Mouse (Mus musculus) midbrain, embryonic 15.5 days (tissue): ENCODE data around the gene Syt2. TPM values are rescaled to one million over a fixed set of nuclear protein-coding genes. Genes with fewer than 3 reads are reported as not detected.

Experiments used
- ATAC-seq: fragments of 200-750 bp; cut with Nextera tagmentation; replicated peaks from 2 replicates; pipeline ENCODE4 v1.8.0; 2017; ENCODE audit warnings: moderate TSS enrichment
- H3K27ac ChIP-seq: fragments of 300-500 bp; sonication (generic); 2 replicates; pipeline ENCODE4 v1.5.1; 2015; ENCODE audit warnings: mild to moderate bottlenecking, inconsistent platforms
- H3K27me3 ChIP-seq: fragments of 300-500 bp; sonication (generic); replicated peaks from 2 replicates; pipeline ENCODE4 v1.6.1; 2015; ENCODE audit warnings: inconsistent platforms
- H3K36me3 ChIP-seq: fragments of 300-500 bp; sonication (generic); replicated peaks from 2 replicates; pipeline ENCODE4 v1.6.1; 2015; ENCODE audit warnings: inconsistent platforms
- H3K4me1 ChIP-seq: fragments of 300-500 bp; sonication (generic); 2 replicates; pipeline ENCODE4 v1.6.1; 2015; ENCODE audit warnings: inconsistent platforms
- H3K4me2 ChIP-seq: fragments of 300-500 bp; sonication (generic); 2 replicates; pipeline ENCODE4 v1.6.1; 2015; ENCODE audit warnings: inconsistent platforms, mild to moderate bottlenecking, moderate library complexity
- H3K4me3 ChIP-seq: fragments of 300-500 bp; sonication (generic); 2 replicates; pipeline ENCODE4 v1.5.1; 2015; ENCODE audit warnings: mild to moderate bottlenecking, inconsistent platforms
- H3K9ac ChIP-seq: fragments of 300-500 bp; sonication (generic); 2 replicates; pipeline ENCODE4 v1.6.1; 2015; ENCODE audit warnings: mild to moderate bottlenecking, inconsistent platforms
- H3K9me3 ChIP-seq: fragments of 300-500 bp; sonication (generic); 2 replicates; pipeline ENCODE4 v1.6.1; 2016; ENCODE audit warnings: inconsistent platforms
- WGBS: fragments of 180-500 bp; shearing (Covaris S2); methylation state at CpG from one replicate; pipeline ENCODE4 v1.1.7; 2015; ENCODE audit warnings: mixed read lengths; 5-methylcytosine and 5-hydroxymethylcytosine counted together
- polyA plus RNA-seq: library from polyadenylated mRNA; unstranded; fragments of >200 nt; fragmentation: Nextera tagmentation; extraction: Ambion mirVana; gene quantifications from 2 replicates; pipeline ENCODE4 v1.2.1, GENCODE M21; 2015

Syt2 gene
- polyA plus RNA-seq, 1 experiment from 2014 or later = 3.0 TPM

DNA sequence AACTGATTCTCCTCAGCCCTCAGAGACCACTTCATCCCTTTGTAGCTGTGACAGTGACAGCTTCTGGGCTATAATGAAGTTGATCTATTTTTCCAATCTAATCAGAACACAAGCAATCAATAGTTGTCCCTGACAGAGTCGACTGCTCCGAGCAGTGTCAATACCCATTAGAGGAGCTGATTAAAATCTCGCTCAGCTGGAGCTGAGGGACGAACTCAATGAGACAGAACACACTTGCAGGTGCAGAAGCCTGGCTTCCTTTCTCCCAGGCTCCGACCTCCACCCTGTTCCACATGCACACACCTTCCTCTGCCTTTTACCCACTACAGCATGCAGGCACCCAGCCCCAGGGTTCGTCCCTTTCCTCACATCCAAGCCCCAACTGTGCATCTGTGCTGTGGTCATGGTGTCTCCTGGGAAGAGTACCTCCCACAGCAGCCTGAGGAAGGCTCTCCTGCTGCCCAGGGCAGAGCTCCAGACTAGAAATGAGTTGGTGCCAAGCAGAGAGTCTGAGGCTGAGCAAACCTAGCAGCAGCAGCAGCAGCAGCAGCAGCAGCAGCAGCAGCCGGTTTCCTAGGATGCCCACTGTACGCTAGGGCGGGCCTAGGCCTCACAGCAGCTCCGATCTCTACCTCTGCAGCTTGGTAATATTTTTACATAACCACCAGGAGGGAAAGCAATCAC, 109.9 kb downstream of the Syt2 start:
- Histone ChIP-seq H3K27me3 (no peaks in the 10 kb centered on the region), H3K36me3 (no peaks in the 10 kb centered on the region), H3K9ac (no peak overlapping the region), H3K4me1 (peaks cover 10% of the 10 kb centered on the region), H3K4me2 (no peak overlapping the region), H3K4me3 (no peak overlapping the region), H3K9me3 (no peaks in the 10 kb centered on the region), H3K27ac (no peak overlapping the region)
- peak; percentile 27; the same call in 1 of the 2 replicates for ATAC-seq
- 53% methylated on average over 10 of the region's 10 CpGs for WGBS

DNA sequence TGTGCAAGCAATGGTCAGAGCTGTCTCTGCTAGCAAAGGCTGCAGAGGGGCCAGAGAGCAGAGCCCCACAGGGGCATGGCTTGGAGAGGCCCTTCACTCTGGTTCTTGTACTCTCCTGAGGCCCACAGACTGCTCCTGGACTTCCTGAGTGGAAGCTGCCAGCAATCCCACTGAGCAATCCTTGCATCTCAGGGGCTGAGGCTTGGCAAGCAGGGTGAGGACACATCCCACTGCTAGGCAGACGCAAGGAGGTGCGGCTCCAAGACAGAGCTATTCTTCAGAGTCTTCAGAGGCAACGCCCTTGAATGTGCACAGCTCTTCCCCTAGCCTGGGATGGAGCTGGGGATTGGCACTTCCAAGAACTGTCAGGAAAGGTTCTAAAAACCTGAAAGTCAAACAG, 110.8 kb downstream of the Syt2 start:
- peaks cover 10% of the 10 kb centered on the region for H3K4me1 ChIP-seq
- ATAC-seq = no peak
- no peaks in the 10 kb centered on the region for H3K27me3 ChIP-seq
- no peak overlapping the region for H3K27ac ChIP-seq
- WGBS = 69% methylated on average over 3 of the region's 3 CpGs
- H3K36me3 ChIP-seq = no peaks in the 10 kb centered on the region
- no peaks in the 10 kb centered on the region for H3K9me3 ChIP-seq
- no peak overlapping the region for H3K9ac ChIP-seq
- no peak overlapping the region for H3K4me3 ChIP-seq
- H3K4me2 ChIP-seq = no peak overlapping the region

DNA sequence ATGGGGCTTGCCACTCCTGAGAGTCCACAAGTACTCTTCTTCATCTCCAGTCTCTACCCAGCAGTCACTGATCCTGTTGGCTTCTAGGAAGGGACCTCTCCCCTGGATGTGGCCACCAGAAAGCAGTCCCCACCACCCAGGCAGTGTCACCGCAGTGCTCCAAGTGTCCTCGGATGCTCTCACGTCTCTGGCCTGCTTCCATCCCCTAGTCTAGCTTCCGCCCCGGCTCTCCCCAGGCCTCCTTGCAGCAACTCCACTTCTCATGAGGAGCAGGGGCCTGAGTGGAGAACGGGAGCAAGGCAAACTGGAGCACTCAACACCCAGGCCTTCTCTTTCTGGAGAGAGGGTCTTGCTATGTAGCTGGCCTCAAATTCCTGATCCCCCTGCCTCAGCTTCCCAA, 112.7 kb downstream of the Syt2 start:
- H3K4me2 ChIP-seq = no peak overlapping the region
- H3K27me3 ChIP-seq = no peaks in the 10 kb centered on the region
- H3K9me3 ChIP-seq = no peaks in the 10 kb centered on the region
- H3K4me3 ChIP-seq = no peak overlapping the region
- peaks cover 10% of the 10 kb centered on the region for H3K4me1 ChIP-seq
- no peak for ATAC-seq
- H3K36me3 ChIP-seq = no peaks in the 10 kb centered on the region
- 93% methylated on average over 6 of the region's 6 CpGs for WGBS
- H3K27ac ChIP-seq = no peak overlapping the region
- H3K9ac ChIP-seq = no peak overlapping the region

DNA sequence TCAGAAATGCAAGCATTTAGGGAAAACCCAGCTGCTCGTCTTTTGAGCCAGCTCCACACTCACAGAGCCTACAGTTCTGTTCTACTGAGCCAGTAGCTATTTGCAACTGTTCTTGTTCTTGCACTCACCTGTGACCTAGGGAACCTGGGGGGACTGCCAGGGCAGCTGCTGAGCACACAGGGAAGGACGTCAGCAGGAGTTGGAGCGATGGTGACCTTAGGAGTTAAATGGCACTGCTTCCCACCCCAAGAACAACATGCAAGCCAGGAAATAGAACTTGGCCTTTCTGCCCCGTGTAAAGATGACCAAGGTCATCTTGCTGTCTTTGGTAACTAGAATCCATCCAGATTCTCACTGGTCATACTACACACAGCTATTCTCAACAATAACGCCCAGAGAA, 114.2 kb downstream of the Syt2 start:
- WGBS = 88% methylated on average over 5 of the region's 5 CpGs

DNA sequence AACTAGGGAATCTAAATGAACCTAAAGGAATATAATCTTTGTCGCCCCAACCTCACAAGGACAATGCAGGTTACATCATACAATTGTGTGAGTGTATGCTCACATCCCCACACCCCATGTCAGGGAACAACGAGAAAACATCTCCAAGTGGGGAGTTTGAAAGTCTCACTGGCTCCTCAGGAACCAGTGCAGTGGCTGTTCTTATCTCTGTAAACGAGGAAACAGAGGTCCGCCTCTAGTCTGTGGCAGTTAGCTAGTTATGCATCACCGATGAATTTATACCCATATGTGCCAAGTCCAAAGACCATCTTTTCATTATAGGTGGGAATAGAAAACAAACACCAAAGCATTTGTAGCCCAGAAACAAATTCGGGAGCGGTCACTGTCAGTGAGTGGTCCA, 115.1 kb downstream of the Syt2 start:
- Histone ChIP-seq H3K9ac (no peak overlapping the region), H3K27ac (no peak overlapping the region), H3K4me3 (no peak overlapping the region), H3K36me3 (no peaks in the 10 kb centered on the region), H3K4me2 (no peak overlapping the region), H3K4me1 (peaks cover 7% of the 10 kb centered on the region), H3K27me3 (no peaks in the 10 kb centered on the region), H3K9me3 (no peaks in the 10 kb centered on the region)
- no peak for ATAC-seq
- WGBS = 93% methylated on average over 7 of the region's 7 CpGs

More for the DNA sequence above, 114.2 kb downstream of the Syt2 start:
- H3K9ac ChIP-seq = no peak overlapping the region
- no peaks in the 10 kb centered on the region for H3K36me3 ChIP-seq
- H3K4me2 ChIP-seq = no peak overlapping the region
- peaks cover 14% of the 10 kb centered on the region for H3K4me1 ChIP-seq
- no peak overlapping the region for H3K27ac ChIP-seq
- H3K4me3 ChIP-seq = no peak overlapping the region
- no peaks in the 10 kb centered on the region for H3K9me3 ChIP-seq
- no peaks in the 10 kb centered on the region for H3K27me3 ChIP-seq
- no peak for ATAC-seq

DNA sequence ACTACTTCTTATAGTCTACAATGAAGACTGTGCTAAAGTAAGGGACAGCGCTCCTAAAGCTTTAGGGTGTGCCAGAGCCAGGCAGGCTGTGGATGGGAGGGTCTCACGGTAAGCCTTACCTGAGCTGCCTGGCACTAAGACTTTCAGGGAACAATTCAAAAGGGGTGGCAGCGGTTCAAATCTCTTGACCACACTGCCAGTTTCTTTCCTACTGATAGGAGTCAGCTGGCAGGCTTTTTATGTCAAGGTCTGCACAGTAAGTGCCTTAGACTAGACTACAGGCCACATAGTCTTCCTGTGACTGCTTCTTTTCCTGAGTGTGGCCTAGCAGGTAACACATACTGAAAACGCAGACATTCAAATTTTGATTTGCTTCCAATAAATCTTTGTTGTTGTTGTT, 116.8 kb downstream of the Syt2 start:
- H3K9ac ChIP-seq = no peak overlapping the region
- H3K4me3 ChIP-seq = no peak overlapping the region
- ATAC-seq = no peak
- H3K27ac ChIP-seq = no peak overlapping the region
- H3K27me3 ChIP-seq = no peaks in the 10 kb centered on the region
- no peaks in the 10 kb centered on the region for H3K36me3 ChIP-seq
- no peak overlapping the region for H3K4me2 ChIP-seq
- no peaks in the 10 kb centered on the region for H3K9me3 ChIP-seq
- peaks cover 4% of the 10 kb centered on the region; the same call in 1 of the 2 replicates for H3K4me1 ChIP-seq
- 95% methylated on average over 4 of the region's 4 CpGs for WGBS

DNA sequence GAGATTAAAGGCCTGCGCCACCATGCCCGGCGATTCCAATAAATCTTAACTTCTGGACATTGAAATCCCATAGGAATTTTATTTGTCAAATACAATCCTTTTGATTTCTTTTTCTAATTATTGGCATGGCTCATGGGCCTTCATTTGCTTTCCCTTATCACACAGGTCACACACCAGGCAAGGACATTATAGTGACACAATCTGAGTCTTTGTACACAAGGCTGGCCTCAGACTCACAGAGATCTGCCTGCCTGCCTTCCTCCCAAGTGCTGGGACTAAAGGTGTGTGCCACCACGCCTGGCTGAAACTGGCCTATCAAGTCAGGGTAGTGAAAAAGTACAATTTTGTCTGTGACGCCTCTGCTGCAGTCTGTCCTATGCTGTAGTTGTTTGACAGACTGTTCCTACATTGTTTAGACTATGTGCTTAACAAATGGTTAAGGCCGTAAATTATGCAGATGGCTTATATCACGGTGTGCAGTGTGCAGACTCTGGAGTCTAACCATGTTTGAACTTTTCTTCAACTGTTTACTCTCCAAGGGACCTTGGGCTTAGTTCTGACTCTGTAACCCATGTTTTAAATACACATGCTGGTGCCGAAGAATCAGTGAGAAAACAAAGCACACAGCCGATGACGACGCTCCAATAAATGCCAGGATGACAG, 117.4 kb downstream of the Syt2 start:
- Histone ChIP-seq H3K4me1 (peaks cover 4% of the 10 kb centered on the region; the same call in 1 of the 2 replicates), H3K4me2 (no peak overlapping the region), H3K27ac (no peak overlapping the region), H3K27me3 (no peaks in the 10 kb centered on the region), H3K36me3 (0 out of 2 replicates have a peak, but pooled peaks cover 2% of the 10 kb centered on the region), H3K9ac (no peak overlapping the region), H3K9me3 (no peaks in the 10 kb centered on the region), H3K4me3 (no peak overlapping the region)
- 86% methylated on average over 11 of the region's 11 CpGs for WGBS
- no peak for ATAC-seq

DNA sequence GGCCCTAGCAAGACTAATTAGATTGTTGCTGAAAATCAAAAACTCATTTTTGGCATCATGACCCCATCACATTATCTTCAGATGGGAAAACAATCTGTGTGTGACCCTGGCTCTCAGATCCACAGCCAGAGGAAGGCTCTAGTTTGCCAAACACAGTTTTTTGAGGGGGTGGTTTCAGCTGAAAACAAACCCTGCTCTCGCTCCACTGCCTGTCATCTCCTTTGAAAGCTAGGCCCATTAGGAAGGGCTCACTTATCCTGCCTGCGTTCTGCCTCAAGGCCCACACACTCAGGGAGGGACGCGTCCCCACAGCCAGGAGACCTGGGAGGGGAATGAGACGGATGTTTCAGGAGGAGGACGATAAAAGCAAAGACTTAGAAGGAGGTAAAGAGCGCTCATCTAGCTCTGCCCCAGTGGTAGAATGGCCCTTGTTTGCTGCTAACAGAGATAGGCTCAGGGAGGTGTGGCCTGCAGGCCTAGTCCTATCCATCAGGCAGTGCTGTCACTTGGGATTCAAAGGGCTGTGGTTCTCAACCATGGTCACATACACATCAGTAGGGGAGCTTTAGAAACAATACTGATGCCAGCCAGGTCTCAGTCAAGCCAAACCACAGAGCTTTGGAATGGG, 118.5 kb downstream of the Syt2 start:
- no peak overlapping the region for H3K9ac ChIP-seq
- no peak overlapping the region for H3K4me3 ChIP-seq
- ATAC-seq = no peak
- no peak overlapping the region for H3K4me2 ChIP-seq
- H3K36me3 ChIP-seq = 0 out of 2 replicates have a peak, but pooled peaks cover 2% of the 10 kb centered on the region
- H3K27ac ChIP-seq = peak overlapping the region; percentile 42; the same call in 1 of the 2 replicates
- no peaks in the 10 kb centered on the region for H3K9me3 ChIP-seq
- H3K4me1 ChIP-seq = peaks cover 4% of the 10 kb centered on the region; the same call in 1 of the 2 replicates
- no peaks in the 10 kb centered on the region for H3K27me3 ChIP-seq
- WGBS = 39% methylated on average over 7 of the region's 7 CpGs

DNA sequence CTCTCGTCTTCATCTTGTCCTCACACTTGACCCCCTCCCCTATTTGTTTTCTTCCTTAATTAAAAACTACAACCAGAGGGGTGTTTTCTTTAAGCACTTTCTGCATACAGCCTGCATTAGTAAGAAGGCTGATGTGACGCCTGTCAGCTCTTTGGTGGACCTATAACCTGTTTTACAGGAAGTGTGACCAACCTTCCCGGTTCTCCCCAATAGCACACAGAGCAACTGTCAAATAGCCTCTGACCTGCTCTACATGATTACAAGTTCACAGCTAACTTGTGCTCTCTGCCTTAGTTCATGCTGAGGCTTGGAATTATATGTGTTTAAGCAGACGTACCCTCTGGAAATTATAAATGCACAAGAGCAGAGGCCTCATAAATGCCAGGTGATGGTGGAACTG, 120.0 kb downstream of the Syt2 start:
- H3K9me3 ChIP-seq = no peaks in the 10 kb centered on the region
- no peak for ATAC-seq
- H3K27me3 ChIP-seq = no peaks in the 10 kb centered on the region
- 0 out of 2 replicates have a peak, but pooled peaks cover 2% of the 10 kb centered on the region for H3K36me3 ChIP-seq
- H3K9ac ChIP-seq = no peak overlapping the region
- H3K4me3 ChIP-seq = no peak overlapping the region
- no peak overlapping the region for H3K27ac ChIP-seq
- H3K4me1 ChIP-seq = peaks cover 4% of the 10 kb centered on the region; the same call in 1 of the 2 replicates
- no peak overlapping the region for H3K4me2 ChIP-seq
- WGBS = 86% methylated on average over 4 of the region's 4 CpGs

DNA sequence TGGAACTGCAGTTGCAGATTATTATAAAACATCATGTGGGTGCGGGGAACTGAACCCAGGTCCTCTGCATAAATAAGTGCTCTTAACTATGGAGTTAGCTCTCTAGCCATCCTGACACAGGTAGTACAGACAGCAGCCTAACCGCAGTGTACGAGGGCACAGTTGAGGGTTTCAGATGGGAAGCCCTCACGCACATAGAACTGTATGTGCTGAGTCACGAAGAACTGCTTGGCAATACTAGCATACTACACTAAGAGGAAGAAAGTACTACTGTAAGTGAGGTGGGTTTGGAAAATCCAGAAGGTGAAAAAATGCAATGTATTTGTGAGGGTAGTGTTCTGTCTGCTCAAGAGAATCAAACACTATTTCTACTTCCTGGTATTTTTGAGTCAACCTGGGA, 123.8 kb downstream of the Syt2 start:
- no peak for ATAC-seq
- H3K4me3 ChIP-seq = no peak overlapping the region
- no peaks in the 10 kb centered on the region for H3K27me3 ChIP-seq
- H3K36me3 ChIP-seq = 0 out of 2 replicates have a peak, but pooled peaks cover 5% of the 10 kb centered on the region
- no peaks in the 10 kb centered on the region for H3K4me1 ChIP-seq
- H3K4me2 ChIP-seq = no peak overlapping the region
- H3K27ac ChIP-seq = no peak overlapping the region
- H3K9me3 ChIP-seq = no peaks in the 10 kb centered on the region
- H3K9ac ChIP-seq = no peak overlapping the region
- 95% methylated on average over 5 of the region's 5 CpGs for WGBS

DNA sequence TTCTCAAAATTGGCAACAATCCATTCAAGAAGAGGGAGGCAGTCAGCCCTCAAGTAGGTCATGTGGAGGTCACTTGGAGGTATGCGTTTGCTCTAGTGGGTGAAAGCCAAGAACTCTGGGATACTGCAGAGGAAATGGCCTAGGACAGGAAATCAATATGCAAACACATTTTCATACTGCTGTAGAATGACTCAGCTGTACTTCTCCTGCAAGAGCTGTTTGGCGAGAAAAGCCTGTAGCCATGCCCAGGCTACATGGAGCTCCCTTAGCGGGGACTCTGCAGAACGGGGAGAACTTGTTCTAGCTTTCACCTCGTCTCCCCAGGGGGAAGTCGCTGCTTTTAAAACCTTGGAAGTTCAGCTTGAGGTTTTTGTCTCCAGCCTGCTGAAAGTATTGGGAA, 124.9 kb downstream of the Syt2 start:
- Histone ChIP-seq H3K4me1 (no peaks in the 10 kb centered on the region), H3K27me3 (no peaks in the 10 kb centered on the region), H3K9me3 (no peaks in the 10 kb centered on the region), H3K9ac (no peak overlapping the region), H3K36me3 (peaks cover 8% of the 10 kb centered on the region; the same call in 1 of the 2 replicates), H3K27ac (no peak overlapping the region), H3K4me3 (no peak overlapping the region), H3K4me2 (no peak overlapping the region)
- no peak for ATAC-seq
- 71% methylated on average over 6 of the region's 6 CpGs for WGBS

DNA sequence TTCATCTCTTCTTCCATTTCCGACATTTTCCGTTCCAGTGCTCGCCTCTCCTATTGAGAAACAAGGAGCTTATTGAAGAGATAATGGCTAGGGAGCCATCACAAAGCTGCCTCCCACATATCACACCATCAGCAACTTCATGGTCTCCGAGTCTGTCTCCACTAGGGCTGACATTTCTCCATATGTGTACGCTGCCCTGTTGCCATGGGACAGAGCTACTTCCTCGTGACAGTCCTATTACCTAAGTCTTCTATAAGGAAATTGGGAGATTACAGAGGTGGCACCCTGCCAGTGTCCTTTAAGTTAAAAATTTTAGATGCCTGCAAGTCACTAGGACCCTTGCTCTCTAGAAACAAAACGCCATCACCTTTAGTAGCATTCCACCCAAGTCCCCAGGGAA, 125.5 kb downstream of the Syt2 start:
- Histone ChIP-seq H3K9me3 (no peaks in the 10 kb centered on the region), H3K4me3 (no peak overlapping the region), H3K4me1 (no peaks in the 10 kb centered on the region), H3K27ac (no peak overlapping the region), H3K4me2 (no peak overlapping the region), H3K27me3 (no peaks in the 10 kb centered on the region), H3K9ac (no peak overlapping the region), H3K36me3 (peaks cover 8% of the 10 kb centered on the region; the same call in 1 of the 2 replicates)
- WGBS = 89% methylated on average over 7 of the region's 7 CpGs
- ATAC-seq = no peak
